Mouse (Mus musculus): Measurements from ENCODE around the gene Pex3.

The Pex3 gene

DNA sequence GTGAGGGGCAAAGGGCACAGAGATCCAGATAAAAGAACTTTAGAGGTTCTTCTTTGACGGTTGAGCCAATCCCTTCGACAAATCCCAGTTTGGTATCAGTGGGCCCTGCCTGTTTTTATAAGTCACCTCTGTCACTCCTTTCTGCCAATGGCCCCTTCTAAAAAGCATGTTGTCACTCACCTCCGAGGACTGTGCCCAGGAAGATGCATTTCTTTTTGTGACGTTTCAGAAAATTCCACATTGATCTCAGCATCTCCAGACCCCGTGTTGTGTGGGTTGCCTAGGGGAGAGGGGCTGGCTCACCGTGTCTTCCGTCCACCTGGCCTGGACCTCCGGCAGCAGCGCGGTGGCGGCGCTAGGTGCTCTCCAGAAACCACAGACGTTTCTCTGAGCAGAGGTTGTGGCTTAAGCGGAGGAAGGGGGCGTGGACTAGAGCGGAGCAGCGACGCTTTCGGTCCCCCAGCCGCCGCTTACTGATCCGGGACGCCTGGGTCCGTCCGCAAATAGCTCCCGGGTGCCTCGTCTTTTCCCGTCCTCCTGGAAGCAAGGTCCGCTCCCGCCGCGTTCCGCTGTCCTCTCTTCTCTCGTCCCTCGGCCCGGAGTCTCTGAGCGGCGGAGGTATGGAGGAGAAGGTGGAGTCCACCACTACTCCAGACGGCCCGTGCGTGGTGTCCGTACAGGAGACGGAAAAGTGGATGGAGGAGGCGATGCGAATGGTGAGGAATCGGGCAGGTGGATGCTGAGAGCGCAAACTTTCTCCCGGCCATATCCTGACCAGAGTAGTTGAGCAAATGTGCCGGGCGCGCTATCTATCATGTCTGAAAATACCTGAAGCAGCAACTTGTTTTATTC, at the start of gene Pex3, which contains the start of gene Adat2:
Gene Pex3 (minus strand): TSS at position 497 of the 852 bp plus-strand sequence.
Gene Adat2 (plus strand): TSS at position 249 of the 852 bp plus-strand sequence.
- DNase-seq: peak; percentile 85

DNA sequence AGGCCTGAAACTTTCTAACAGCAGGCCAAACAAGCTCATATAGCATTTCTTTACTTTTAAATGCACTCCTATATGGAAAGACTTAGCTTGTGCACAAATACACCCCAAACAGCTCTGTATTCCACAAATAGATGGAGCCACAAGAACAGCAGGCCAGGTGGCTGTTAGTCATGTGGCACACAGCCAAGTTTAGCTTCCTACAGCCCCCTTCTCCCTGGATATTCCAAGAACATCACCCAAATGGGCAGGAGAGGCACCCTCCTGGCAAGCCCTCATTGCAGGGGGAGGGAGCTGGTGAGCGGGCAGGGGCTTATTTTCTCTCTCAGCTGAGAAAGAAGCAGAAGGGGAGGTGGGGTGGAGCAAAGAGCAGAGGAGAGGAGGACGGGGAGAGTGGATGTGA, 48.0 kb upstream of the Pex3 start:
- DNase-seq: no peak

DNA sequence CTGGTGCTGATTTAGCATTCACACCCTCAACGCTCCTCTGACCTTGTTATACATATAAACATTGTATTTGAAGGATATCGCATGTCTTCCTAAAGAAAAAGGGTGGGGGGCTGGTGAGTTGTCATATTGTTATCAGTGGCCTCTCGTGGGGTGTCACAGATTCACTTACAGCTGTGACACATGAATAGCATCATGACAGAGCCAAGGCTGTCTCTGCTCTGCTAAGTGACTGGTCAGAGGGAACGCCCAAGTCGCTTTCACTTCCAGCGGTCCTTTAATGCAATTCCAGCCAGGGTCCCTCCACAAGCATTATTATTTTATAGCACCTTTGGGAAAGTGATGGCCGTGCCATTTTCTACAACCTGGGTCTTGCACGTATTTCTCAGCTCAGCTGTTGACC, 44.5 kb upstream of the Pex3 start:
- DNase-seq: no peak

DNA sequence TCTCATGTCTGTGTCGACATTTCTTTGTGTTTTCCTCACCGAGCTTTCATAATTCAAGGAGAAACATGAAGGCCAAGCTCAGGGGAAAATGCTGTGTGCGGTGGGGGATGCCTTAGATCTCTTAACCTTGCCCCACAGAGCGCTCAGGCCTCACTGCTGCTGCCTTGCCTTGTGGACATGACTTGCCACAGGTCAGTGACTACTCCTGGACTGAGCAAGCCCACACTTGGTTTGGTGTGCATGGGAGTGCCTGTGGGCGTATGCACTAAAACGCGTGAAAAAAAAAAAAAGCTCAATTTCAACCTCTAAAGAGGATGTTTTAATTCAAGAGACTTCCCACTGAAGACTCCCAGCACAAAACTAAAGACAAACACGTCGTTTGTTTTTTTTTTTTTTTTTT, 43.9 kb upstream of the Pex3 start:
- DNase-seq: no peak

DNA sequence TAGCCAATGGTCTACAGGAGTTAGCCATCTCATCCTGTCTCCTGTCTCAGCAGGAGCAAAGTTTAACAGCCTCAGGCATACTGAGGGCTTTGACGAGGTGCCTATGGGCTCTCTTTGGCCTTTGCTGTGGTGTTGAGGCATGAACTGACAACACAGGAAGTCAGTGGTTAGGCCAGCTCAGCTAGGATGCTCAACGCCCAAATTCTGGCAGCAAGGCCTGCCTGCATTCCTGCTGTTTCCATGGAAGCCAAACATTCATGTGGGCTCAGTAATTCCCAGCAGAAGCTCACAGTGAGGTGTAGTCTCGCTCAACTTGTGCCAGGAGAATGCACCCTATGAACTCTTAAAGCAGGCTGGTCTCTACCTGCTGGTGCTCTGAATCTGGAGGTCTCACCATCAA, 43.1 kb upstream of the Pex3 start:
- DNase-seq: no peak

DNA sequence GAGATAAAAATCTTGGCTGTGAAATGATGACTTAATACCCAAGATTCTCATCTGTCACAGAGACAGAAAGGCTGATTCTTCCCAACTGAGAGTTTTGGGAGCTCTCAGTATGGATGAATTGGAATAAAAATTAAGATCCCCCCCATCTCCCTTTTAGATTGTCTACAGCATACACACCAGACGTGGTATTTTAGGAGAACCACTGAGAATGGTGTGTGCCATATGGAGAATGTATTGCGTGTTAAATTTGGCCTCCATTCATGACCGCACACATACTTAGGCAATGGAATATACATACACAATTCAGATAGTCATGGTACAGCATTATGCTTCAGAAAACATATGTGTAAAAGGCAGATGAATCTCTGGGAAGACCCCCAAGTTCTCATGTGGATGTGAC, 40.6 kb upstream of the Pex3 start:
- no peak for DNase-seq

DNA sequence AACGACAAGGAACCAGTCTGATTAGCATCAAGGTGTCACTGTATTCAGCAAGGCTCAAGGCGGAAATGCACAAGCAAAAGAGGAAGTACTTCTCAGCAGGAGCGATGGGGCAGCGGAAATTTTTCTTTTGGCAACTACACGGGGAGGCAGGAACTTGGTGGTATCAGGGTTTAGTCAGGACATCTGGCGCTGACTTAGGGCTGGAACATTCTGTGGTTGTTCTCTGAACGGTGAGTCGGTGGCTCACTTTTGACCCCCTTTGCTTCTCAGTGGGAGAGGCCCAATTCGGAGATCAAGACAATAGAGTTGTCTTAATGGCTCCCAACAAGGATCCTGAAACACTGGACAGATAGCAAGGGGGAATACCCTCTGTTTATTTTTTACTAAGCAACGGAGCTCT, 39.3 kb upstream of the Pex3 start:
- no peak for DNase-seq

DNA sequence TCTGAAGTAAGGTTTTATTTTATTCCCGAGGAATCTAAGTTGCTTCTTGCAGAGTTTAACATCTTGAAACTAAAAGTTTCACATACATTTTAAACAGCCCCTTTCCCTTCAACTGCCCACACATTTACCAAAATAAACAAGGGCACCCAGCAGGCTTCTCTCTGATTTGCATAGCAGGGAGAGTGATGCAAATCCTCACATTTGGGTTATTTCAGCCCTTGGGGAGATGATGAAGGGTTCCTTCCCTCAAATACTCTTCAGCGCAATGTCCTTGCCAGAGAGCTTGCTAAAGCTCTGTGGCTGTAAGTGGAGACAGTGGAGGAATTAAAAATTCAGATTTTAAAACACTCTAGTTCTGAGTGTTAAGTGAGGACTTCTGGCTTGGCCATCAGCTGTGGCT, 35.0 kb upstream of the Pex3 start:
- no peak for DNase-seq

DNA sequence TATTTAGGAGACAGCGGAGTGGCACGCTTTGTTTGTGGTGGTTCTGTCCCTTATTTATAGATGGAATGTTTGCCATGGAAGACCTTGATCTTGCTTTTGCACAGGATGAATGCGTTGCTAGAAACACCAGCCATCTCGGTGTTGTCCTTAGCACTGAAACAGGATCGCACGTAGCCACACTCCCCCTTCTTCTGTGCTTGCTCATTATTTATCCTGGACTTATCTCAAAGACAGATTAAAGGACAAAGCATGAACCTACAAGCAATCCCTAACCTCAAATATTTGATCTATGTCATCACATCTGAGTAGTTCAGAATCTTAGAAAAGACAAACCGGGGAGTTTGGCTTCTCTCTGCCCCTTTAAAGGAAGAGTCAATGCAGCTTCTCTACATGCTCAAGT, 24.2 kb upstream of the Pex3 start:
- no peak for DNase-seq

DNA sequence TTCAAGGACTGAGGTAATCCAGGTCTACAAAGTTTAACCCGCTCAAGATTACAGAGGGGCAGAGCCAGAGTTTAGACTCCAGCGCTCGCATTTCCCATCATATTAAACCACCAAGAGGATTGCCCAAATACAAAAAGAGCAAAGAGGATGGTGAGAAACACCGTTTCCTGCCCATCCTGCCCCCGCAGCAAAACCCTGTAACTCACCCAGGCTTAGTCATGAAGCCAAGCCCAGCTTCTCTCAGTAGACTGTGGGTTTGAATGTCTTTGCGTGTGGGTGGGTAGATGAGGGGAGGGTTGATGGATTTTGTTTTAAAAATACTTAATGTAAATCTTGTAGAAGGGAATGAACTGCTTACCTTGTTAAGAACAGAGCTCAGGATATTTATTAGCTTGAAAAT, 19.5 kb upstream of the Pex3 start:
- DNase-seq: no peak

DNA sequence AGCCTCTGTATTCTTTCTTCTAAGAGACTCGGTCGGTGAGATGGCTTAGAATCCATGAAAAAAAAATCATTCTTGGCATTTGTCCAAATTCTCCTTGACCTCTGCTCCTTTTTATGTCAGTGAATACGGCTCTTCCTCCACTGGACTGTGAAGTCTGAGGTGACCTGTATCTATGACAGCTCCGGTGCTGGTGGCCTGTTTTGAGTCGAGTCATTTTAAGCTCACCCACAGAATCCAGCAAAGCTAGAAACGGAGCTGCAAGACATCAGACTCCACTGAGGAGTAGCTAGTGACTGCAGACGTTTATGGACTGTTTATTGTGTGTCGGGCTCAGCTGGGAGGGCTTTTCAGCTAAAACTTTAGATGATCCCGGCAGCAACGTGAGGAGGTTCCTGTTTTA, 19.1 kb upstream of the Pex3 start:
- no peak for DNase-seq

DNA sequence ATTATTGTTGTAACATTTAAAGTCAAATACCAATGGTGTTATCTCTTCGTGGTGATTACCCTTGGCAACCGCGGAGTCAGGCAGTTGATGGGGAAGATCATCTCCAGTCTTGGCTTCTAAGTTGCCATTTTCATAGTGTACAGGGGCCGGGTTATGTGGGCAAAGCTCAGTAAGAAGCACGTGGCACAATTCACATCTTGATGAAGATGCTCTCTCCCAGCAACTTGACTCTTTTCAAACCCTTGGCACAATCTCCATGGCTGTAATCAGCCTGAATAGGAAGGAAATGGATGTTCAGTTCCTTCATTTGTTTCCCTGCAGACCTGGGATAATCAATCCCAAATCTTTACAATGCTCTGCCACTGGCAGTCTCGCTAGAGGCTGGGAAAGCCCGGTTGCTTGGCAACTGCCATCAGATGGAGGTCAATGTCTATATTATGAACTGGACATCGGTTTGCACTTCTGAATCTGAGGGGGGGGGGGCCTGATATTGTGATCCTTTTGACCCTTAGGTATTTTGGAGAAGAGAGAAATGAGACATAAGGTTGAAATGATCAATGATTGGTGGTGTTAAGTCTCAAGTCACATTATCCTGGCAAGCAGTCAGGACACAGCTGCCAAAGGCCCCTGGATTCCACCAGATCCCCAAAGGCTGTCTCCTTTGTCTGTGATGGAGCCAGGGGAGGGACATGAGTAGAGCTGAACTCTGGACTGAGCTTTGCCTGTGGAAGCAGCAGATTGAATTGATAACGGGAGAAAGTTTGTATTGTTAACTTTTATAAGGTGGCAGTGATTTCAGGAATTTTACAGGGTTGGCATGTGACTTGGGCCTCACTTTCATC, 18.0 kb upstream of the Pex3 start:
- DNase-seq: no peak

DNA sequence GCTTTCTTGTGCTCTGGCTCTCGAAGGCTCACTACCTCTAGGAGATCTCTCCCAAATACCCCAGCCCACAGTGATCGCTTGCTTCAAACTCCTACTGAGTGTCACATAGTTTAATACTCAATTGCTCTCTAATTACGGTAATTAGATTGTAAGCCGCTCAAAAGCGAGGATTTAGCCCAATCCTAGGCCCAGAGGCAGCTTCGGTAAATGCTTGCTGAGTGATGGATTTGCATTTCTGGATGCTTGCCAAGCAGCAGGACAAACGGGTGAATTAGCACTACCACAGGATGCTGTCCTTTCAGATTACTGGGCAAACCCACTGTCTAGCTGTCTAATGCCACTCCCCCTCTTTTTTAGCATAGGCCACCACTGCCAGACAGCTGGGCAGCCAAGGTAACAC, 16.9 kb upstream of the Pex3 start:
- DNase-seq: no peak

DNA sequence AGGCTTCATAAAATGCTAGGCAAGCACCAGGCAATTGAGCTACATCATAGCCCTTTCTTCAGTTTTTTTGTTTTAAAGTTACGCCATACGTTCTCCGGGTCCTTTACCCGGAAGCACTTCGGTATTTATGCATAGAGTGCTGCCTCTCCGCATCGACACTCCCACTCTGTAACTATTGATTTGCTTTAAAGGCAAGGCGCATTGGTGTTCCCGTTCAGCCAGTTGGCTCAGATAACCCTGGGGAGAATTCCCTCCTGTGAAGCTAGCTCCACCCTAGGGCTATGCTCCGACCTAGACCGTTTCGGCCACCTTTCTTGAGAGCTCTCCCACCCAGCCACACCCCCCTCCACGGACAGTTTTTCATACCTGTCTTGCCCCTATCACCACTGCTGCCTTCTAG, 13.5 kb upstream of the Pex3 start:
- DNase-seq: no peak

DNA sequence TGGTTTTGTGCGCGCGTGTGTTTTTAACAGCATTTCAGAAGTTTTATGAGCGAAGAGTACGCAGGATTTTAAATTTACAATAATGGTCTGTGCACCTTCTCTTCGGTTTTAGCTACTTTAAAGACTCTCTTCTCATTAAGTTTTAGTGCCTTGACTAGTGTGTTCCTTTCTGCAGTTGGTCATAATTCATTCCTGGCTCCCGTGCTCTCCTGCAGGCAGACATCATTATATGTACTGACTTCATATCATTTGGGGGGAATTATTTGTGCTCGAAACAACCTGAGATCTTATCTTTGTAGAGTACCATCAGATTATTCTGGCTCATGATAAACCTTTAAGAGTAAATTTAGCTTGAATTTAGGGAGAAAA, 12.1 kb upstream of the Pex3 start:
- DNase-seq: no peak

DNA sequence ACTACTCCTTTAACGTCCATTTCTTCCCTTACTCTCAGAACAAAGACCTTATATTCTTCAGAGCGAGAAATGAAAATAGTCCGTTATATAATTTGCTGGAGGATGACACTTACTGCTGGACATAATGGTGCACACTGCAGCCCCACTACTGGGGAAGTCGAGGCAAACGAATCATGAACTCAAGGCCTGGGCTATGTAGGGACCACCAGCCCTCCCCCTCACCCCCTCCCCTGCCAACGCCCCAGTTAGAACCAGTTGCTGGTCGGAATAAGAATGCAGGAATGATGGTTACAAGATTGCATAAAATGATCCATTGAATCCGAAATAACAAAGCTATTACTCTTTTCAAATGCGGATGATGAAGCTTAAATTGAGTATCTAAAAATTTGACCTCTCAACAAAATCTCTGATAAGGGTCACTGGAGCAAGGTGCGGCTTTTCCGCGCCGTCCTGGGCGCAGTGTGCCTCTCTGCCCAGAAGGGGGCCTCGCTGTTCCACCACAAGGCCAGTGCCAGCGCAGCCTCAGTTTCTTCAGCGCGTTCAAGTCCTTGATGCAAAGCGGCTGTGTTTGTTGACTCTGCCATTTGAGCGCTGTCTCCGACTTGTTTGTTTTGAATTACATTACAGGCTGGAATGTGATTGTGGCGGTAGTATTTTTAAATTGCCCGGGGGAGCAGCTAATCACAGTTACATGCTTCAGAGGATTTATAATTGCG, 11.6 kb upstream of the Pex3 start:
- DNase-seq: peak; percentile 57

DNA sequence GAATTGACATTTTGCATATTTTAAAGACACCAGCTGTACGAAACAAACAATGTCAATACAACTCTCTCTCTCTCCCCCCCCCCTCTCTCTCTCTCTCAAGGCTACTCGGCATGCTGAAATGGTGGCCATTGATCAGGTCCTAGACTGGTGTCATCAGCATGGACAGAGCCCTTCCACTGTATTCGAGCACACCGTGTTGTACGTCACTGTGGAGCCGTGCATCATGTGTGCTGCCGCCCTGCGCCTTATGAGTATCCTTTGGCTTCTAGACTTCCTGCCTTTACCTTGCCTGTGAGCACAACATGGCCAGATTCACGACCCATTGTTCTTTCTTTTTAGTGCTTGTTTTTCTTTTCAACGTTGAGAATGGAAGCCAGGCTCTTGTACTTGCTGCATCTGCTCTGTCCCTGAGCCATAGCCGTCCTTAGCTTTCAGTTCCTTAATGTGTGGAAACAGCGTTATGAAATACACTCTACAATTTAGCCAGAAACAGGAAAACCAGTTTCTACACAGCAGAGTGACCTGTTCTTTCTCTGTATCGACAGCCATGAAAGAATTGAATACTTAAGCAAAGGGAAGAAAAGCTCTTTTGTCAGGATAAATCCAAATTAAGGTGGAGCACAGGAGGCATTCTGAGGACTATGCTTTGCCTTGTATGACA, 7.2 kb upstream of the Pex3 start:
- DNase-seq: no peak

DNA sequence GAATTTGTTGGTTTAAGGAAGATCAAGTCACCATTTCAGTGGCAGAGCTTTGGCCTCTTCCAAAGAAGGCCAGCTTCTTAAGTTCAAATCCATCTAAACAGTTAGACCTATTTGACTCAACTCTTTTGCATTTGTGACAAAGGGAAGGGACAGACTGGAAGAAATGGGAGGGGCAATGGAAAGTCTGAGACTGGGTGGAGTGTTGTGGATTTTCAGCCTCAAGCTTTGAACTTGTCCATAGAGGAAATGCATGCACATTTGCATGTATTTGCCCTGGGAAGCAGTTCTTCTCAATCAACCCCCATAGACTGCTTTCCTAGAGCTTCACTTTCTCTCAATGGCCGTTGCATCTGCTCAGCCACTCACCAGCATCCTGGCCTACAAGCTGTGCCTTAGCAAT, 1.4 kb upstream of the Pex3 start:
- DNase-seq: no peak

DNA sequence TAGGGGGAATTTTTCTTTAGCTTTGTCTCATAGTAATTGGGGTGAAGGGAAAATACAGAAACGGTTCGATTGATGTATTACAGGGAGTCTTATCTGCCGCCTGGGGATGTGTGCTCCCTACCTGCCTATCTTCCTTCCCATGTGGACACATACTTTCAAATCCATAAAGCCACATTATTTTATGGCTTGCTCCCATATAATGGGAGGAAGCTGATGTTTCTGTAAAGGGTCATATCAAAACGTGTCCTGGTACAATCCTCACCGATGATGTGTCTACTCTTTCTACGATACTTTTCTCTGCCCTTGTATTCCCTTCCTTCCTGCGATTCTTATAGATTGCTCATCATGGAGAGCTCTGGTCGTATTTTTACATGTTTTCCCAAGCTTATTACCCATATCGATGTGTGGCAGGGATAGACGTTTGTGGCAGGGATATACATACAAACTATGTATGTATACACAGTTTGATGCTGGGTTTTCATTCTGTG, 600 bp upstream of the Pex3 start:
- no peak for DNase-seq

DNA sequence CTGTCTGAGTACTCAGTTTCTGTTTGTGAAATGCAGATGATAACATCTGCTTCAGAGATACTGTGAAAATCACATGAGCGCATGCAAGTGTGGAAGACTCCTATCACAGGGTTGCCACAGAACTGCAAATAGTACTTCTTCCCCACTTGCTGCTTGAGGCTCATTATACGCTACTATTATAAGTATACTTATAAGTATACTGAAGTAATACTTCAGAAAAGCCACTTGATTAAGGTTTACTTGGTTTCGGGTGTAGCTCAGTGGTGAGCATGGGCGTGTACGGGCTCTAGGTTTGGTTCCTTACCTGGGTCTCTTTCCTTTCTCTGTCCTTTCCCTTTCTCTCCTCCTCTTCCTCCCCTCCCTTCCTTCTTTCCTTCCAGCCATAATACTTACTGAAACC, 11.2 kb downstream of the Pex3 start:
- no peak for DNase-seq

DNA sequence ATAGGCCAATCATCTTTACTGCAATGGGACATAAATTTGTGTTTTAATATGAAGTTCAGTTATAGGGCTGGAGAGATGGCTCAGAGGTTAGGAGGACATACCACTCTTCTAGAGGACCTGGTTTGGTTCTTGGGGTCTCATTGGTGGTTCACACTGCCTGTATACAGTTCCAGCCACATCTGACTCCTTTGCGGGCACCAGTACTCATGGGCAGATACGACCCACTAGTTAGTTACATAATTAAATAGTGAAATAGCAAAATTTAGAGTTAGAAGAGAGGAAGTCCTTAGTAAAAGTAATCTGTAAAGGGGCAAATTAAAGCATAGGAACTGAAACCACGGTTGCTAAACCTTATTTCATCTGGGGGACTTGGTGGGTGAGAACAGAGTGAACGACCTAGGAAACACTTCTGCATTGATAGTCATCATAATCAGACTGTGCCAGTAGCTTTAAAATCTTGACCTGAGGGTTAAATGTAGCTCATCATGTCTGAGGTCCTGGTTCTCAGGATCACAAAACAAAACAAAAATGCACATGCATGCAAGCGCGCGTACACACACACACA, 13.1 kb downstream of the Pex3 start:
- DNase-seq: no peak

DNA sequence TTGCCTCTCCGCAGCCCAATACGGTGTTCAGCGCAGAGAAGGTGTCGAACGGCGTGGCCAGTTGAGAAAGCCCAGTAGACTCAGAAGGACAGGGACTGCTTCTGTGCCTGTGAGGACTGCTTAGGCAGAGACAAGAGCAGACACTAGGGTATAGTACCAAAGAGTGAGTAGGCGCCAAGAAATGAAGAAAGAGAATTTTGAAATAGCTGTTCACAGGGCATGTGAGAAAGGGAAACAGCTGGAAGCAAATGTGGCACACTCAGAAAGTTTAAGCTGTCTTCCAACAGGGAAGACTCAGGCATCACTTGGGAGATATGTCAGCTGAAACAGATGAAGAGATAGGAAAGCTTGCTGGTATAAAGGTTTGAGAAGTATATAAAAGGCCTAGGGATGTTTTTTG, 16.2 kb downstream of the Pex3 start:
- DNase-seq: no peak

DNA sequence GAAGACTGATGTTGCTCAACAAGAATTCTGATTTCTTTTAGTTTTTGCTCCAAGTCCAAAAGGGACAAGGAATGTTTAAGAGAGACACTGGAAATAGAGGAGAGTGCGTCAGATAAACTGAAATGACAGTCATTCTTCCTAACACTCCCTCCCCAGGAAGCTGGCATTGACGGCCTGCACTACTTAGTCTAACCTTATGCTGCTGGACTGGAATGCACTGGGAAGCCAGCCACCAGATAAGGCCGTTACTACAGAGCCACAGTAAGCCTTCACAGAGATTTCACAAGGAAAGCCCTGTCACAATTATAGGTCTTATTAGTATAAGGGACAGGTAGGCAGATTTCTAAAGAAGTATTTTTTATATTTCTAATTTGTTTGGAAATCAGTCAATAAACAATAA, 18.2 kb downstream of the Pex3 start:
- no peak for DNase-seq

All from cerebellum, adult 9-11 months (tissue).